Mouse (Mus musculus) MEL (cell line): Measurements from ENCODE around the gene Pcgf1. TPM values are rescaled to one million over a fixed set of nuclear protein-coding genes. Genes with fewer than 3 reads are reported as not detected.

Experiments used
- DNase-seq: peaks from one replicate; pipeline ENCODE4 v3.0.0; 2011; ENCODE audit warnings: low read depth, low spot score
- H3K27ac ChIP-seq: 2 replicates; pipeline ENCODE4 v1.5.1; 2012; ENCODE audit warnings: low read depth, mild to moderate bottlenecking, control low read depth, low read length, moderate library complexity; ENCODE audit not compliant: control insufficient read depth
- H3K27me3 ChIP-seq, 2 experiments: fragments of 150-350 bp in 1 of 2; sonication (generic) in 1 of 2; 2 replicates each; pipeline ENCODE4 v1.6.1; 2012; ENCODE audit warnings: low read length in 2 of 2, mild to moderate bottlenecking in 2 of 2, improper control_type of control experiment in 1 of 2, moderate library complexity in 1 of 2; ENCODE audit not compliant: insufficient read depth in 2 of 2, control insufficient read depth in 1 of 2
- H3K36me3 ChIP-seq, 2 experiments: 2 replicates each; pipeline ENCODE4 v1.6.1; 2012 to 2014; ENCODE audit warnings: low read length in 2 of 2, improper control_type of control experiment in 1 of 2, inconsistent platforms in 1 of 2, mild to moderate bottlenecking in 1 of 2; ENCODE audit not compliant: insufficient read depth in 2 of 2, control insufficient read depth in 1 of 2
- H3K4me1 ChIP-seq, 2 experiments: fragments of 150-350 bp in 1 of 2; sonication (generic) in 1 of 2; 2 replicates each; pipeline ENCODE4 v1.6.1; 2012; ENCODE audit warnings: low read length in 2 of 2, improper control_type of control experiment in 1 of 2, mild to moderate bottlenecking in 1 of 2; ENCODE audit not compliant: insufficient read depth in 2 of 2, control insufficient read depth in 1 of 2
- H3K4me3 ChIP-seq, 2 experiments: fragments of 150-350 bp in 1 of 2; sonication (generic) in 1 of 2; 2 replicates each; pipeline ENCODE4 v1.5.1; 2012; ENCODE audit warnings: low read depth in 2 of 2, low read length in 2 of 2, mild to moderate bottlenecking in 2 of 2, moderate library complexity in 2 of 2, control low read depth in 1 of 2, improper control_type of control experiment in 1 of 2; ENCODE audit not compliant: control insufficient read depth in 1 of 2, insufficient read depth in 1 of 2
- H3K79me2 ChIP-seq: 2 replicates; pipeline ENCODE4 v1.6.1; 2012; ENCODE audit warnings: mild to moderate bottlenecking, low read length, moderate library complexity; ENCODE audit not compliant: control insufficient read depth, poor library complexity, insufficient read depth
- H3K9ac ChIP-seq: 2 replicates; pipeline ENCODE4 v1.6.1; 2012; ENCODE audit warnings: low read depth, mild to moderate bottlenecking, control low read depth, low read length, moderate library complexity; ENCODE audit not compliant: control insufficient read depth, poor library complexity, severe bottlenecking
- H3K9me3 ChIP-seq: fragments of 150-350 bp; sonication (generic); replicated peaks from 2 replicates; pipeline ENCODE4 v1.6.1; 2012; ENCODE audit warnings: mild to moderate bottlenecking, low read length, improper control_type of control experiment, moderate library complexity; ENCODE audit not compliant: insufficient read depth
- BHLHE40 ChIP-seq: IDR thresholded peaks from 2 replicates; pipeline ENCODE4 v1.6.1; 2012; ENCODE audit warnings: low read depth, mild to moderate bottlenecking, inconsistent platforms, low read length, improper control_type of control experiment, borderline replicate concordance
- CTCF ChIP-seq, 3 experiments: IDR thresholded peaks in 2 of 3; conservative IDR thresholded peaks in 1 of 3; 2 replicates each; pipeline ENCODE4 v1.5.1; 2011 to 2012; ENCODE audit warnings: low read length in 3 of 3, low read depth in 2 of 3, mild to moderate bottlenecking in 2 of 3, improper control_type of control experiment in 1 of 3, inconsistent platforms in 1 of 3, mixed read lengths in 1 of 3, moderate library complexity in 1 of 3; ENCODE audit not compliant: control insufficient read depth in 1 of 3, insufficient read depth in 1 of 3, poor library complexity in 1 of 3, severe bottlenecking in 1 of 3
- E2F4 ChIP-seq: IDR thresholded peaks from 2 replicates; pipeline ENCODE4 v1.6.1; 2011; ENCODE audit warnings: low read depth, low read length, improper control_type of control experiment, borderline replicate concordance
- ELF1 ChIP-seq: IDR thresholded peaks from 2 replicates; pipeline ENCODE4 v1.6.1; 2014; ENCODE audit warnings: low read depth, mild to moderate bottlenecking, inconsistent platforms, low read length, improper control_type of control experiment, moderate library complexity
- EP300 ChIP-seq, 2 experiments: IDR thresholded peaks; 2 replicates each; pipeline ENCODE4 v1.6.1; 2011; ENCODE audit warnings: improper control_type of control experiment in 2 of 2, low read length in 2 of 2, low read depth in 1 of 2, mild to moderate bottlenecking in 1 of 2
- ETS1 ChIP-seq: IDR thresholded peaks from 2 replicates; pipeline ENCODE4 v1.6.1; 2012; ENCODE audit warnings: low read depth, mild to moderate bottlenecking, inconsistent platforms, low read length, improper control_type of control experiment, moderate library complexity
- GABPA ChIP-seq: IDR thresholded peaks from 2 replicates; pipeline ENCODE4 v1.6.1; 2012; ENCODE audit warnings: low read depth, mild to moderate bottlenecking, inconsistent platforms, low read length, improper control_type of control experiment, moderate library complexity
- GATA1 ChIP-seq: IDR thresholded peaks from 2 replicates; pipeline ENCODE4 v1.6.1; 2011; ENCODE audit warnings: low read depth, low read length, improper control_type of control experiment
- MAFK ChIP-seq: IDR thresholded peaks from 2 replicates; pipeline ENCODE4 v1.6.1; 2011; ENCODE audit warnings: low read depth, mild to moderate bottlenecking, low read length, improper control_type of control experiment, borderline replicate concordance
- MAX ChIP-seq: IDR thresholded peaks from 2 replicates; pipeline ENCODE4 v1.6.1; 2011; ENCODE audit warnings: low read length, improper control_type of control experiment
- MAZ ChIP-seq: IDR thresholded peaks from 2 replicates; pipeline ENCODE4 v1.6.1; 2012; ENCODE audit warnings: low read depth, mild to moderate bottlenecking, inconsistent platforms, low read length, improper control_type of control experiment
- MEF2A ChIP-seq: IDR thresholded peaks from 2 replicates; pipeline ENCODE4 v1.6.1; 2014; ENCODE audit warnings: low read depth, mild to moderate bottlenecking, inconsistent platforms, low read length, improper control_type of control experiment; ENCODE audit not compliant: poor library complexity, insufficient replicate concordance, severe bottlenecking; ENCODE audit errors: extremely low read depth
- MXI1 ChIP-seq: IDR thresholded peaks from 2 replicates; pipeline ENCODE4 v1.6.1; 2011; ENCODE audit warnings: mild to moderate bottlenecking, low read depth, low read length, improper control_type of control experiment
- MYB ChIP-seq: IDR thresholded peaks from 2 replicates; pipeline ENCODE4 v1.6.1; 2011; ENCODE audit warnings: mild to moderate bottlenecking, low read depth, low read length, improper control_type of control experiment
- MYC ChIP-seq: IDR thresholded peaks from 2 replicates; pipeline ENCODE4 v1.6.1; 2011; ENCODE audit warnings: low read depth, mild to moderate bottlenecking, low read length, improper control_type of control experiment, moderate library complexity
- NELFE ChIP-seq: IDR thresholded peaks from 2 replicates; pipeline ENCODE4 v1.6.1; 2011; ENCODE audit warnings: low read depth, low read length, improper control_type of control experiment
- POLR2A ChIP-seq, 2 experiments: IDR thresholded peaks; 2 replicates each; pipeline ENCODE4 v1.6.1; 2011 to 2012; ENCODE audit warnings: low read length in 2 of 2, mild to moderate bottlenecking in 2 of 2, control low read depth in 1 of 2, improper control_type of control experiment in 1 of 2, low read depth in 1 of 2, moderate library complexity in 1 of 2; ENCODE audit not compliant: control insufficient read depth in 1 of 2, insufficient read depth in 1 of 2, poor library complexity in 1 of 2
- RAD21 ChIP-seq: IDR thresholded peaks from 2 replicates; pipeline ENCODE4 v1.6.1; 2011; ENCODE audit warnings: mild to moderate bottlenecking, low read depth, low read length, improper control_type of control experiment
- SIN3A ChIP-seq: IDR thresholded peaks from 2 replicates; pipeline ENCODE4 v1.6.1; 2012; ENCODE audit warnings: low read length, improper control_type of control experiment, inconsistent platforms
- SMC3 ChIP-seq: IDR thresholded peaks from 2 replicates; pipeline ENCODE4 v1.6.1; 2011; ENCODE audit warnings: low read depth, low read length, improper control_type of control experiment
- TAL1 ChIP-seq: IDR thresholded peaks from 2 replicates; pipeline ENCODE4 v1.6.1; 2012; ENCODE audit warnings: mild to moderate bottlenecking, inconsistent platforms, low read length, moderate library complexity, mixed read lengths
- TBP ChIP-seq: IDR thresholded peaks from 2 replicates; pipeline ENCODE4 v1.8.0; 2011; ENCODE audit warnings: low read depth, low read length, improper control_type of control experiment
- TCF12 ChIP-seq: IDR thresholded peaks from 2 replicates; pipeline ENCODE4 v1.6.1; 2014; ENCODE audit warnings: low read depth, mild to moderate bottlenecking, inconsistent platforms, low read length, improper control_type of control experiment, moderate library complexity
- UBTF ChIP-seq: IDR thresholded peaks from 2 replicates; pipeline ENCODE4 v1.6.1; 2012; ENCODE audit warnings: low read depth, mild to moderate bottlenecking, inconsistent platforms, low read length, improper control_type of control experiment, moderate library complexity, borderline replicate concordance; ENCODE audit not compliant: insufficient read depth
- USF1 ChIP-seq: IDR thresholded peaks from 2 replicates; pipeline ENCODE4 v1.6.1; 2014; ENCODE audit warnings: low read depth, mild to moderate bottlenecking, inconsistent platforms, low read length, improper control_type of control experiment, moderate library complexity
- ZC3H11A ChIP-seq: IDR thresholded peaks from 2 replicates; pipeline ENCODE4 v1.6.1; 2012; ENCODE audit warnings: low read depth, mild to moderate bottlenecking, inconsistent platforms, low read length, improper control_type of control experiment
- ZKSCAN1 ChIP-seq: IDR thresholded peaks from 2 replicates; pipeline ENCODE4 v1.6.1; 2012; ENCODE audit warnings: low read depth, mild to moderate bottlenecking, inconsistent platforms, low read length, improper control_type of control experiment, moderate library complexity
- ZMIZ1 ChIP-seq: IDR thresholded peaks from 2 replicates; pipeline ENCODE4 v1.6.1; 2012; ENCODE audit warnings: low read depth, mild to moderate bottlenecking, inconsistent platforms, low read length, improper control_type of control experiment, moderate library complexity
- ZNF384 ChIP-seq: IDR thresholded peaks from 2 replicates; pipeline ENCODE4 v1.6.1; 2012; ENCODE audit warnings: low read depth, mild to moderate bottlenecking, inconsistent platforms, low read length, improper control_type of control experiment
- polyA plus RNA-seq, 2 experiments: library from polyadenylated mRNA; stranded (reverse) in 1 of 2; unstranded in 1 of 2; fragments of >175 nt in 1 of 2; fragments of >200 nt in 1 of 2; gene quantifications; 2 replicates each; pipeline versions ENCODE4 v1.2.1 to v1.2.4; 2012; ENCODE audit warnings: low replicate concordance in 2 of 2, low read depth in 1 of 2; ENCODE audit not compliant: insufficient read length in 2 of 2, insufficient read depth in 1 of 2, missing spikeins in 1 of 2
- total RNA-seq: library from RNA; depleted of rRNA; stranded (reverse); fragments of 300-350 nt; gene quantifications from 2 replicates; pipeline ENCODE4 v1.2.3, GENCODE M21; 2012

Pcgf1 gene
- total and polyA plus RNA-seq, 3 experiments = 18.2 to 25.2 TPM; not detected in 1

DNA sequence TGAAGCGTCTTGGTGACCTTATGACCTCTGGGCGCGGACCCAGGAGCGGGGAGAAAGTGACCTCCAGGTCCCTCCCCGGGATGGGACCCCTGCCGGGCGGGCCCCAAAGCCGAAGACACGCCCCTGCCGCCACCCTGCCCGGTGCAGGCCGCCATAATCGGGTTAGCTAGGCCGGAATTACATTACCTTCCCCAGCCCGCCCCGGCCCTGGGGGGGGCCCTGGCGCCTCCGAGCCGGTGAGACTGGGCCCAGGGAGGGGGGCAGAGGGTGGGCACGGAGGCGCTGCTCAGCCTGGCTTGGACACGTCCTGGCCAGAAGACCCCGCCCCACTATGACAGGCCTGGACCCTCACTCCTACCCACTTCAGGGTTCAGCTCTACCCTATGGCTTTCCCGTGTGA lies 6.4 kb upstream of the Pcgf1 start:
- Histone ChIP-seq H3K79me2 (no peaks in the 10 kb centered on the region), H3K36me3 (no peaks in the 10 kb centered on the region), H3K4me3 (no peak overlapping the region), H3K9ac (no peak overlapping the region), H3K27me3 (no peaks in the 10 kb centered on the region), H3K4me1 (no peaks in the 10 kb centered on the region), H3K9me3 (no peaks in the 10 kb centered on the region), H3K27ac (no peak overlapping the region)
- TF ChIP-seq ZNF384 (no peak), ELF1 (no peak), ZC3H11A (no peak), GATA1 (no peak), ZKSCAN1 (no peak), CTCF (IDR thresholded peaks at IDR 0.05 in 2 of 3, conservative IDR thresholded peaks at IDR 0.05 in 1 of 3; ENCODE audit: control insufficient read depth in 1 of 3, insufficient read depth in 1 of 3, low read depth in 2 of 3, low read length in 3 of 3, poor library complexity in 1 of 3, severe bottlenecking in 1 of 3) (no peak), E2F4 (no peak), POLR2A (IDR thresholded peaks at IDR 0.05; ENCODE audit: control insufficient read depth in 1 of 2, insufficient read depth in 1 of 2, low read depth in 1 of 2, low read length in 2 of 2, poor library complexity in 1 of 2) (no peak), UBTF (no peak), MYC (no peak), NELFE (no peak), TAL1 (no peak), RAD21 (no peak), MAZ (no peak), MAFK (no peak), MYB (no peak)
- DNase-seq = no peak

DNA sequence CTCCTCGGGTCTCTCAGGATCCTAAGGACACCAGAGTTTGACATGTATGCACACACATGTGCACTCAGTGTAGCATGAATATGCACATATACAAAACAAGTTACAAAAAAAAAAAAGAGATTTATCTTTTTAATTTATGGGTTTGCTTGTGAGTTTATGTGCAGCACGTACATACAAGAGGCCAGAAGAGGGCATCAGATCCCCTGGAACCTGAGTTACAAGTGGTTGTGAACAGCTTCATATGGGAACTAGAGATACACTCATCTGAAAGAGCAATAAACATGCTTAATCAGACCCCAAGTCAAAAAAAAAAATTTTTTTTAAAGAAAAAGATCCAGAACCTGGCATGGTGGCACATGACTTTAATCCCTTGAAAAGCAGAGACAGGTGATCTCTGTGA lies 2.7 kb upstream of the Pcgf1 start:
- peak; percentile 73 for DNase-seq
- H3K27me3 ChIP-seq = no peaks in the 10 kb centered on the region
- peaks cover 0 to 9% of the 10 kb centered on the region in 2 experiments; a peak in 2 of 4 replicates for H3K36me3 ChIP-seq
- H3K9ac ChIP-seq = no peak overlapping the region
- H3K9me3 ChIP-seq = no peaks in the 10 kb centered on the region
- H3K27ac ChIP-seq = no peak overlapping the region
- H3K4me1 ChIP-seq = peaks cover 0 to 13% of the 10 kb centered on the region in 2 experiments; a peak in 2 of 4 replicates
- no peak overlapping the region for H3K4me3 ChIP-seq
- peaks cover 11% of the 10 kb centered on the region for H3K79me2 ChIP-seq
- 0 out of 2 replicates have a peak, but pooled peaks have one; percentile 32 for TF ChIP-seq GATA1
- TF ChIP-seq ZMIZ1 = no peak
- peak; percentile 26 to 65 (median 44); a peak in 5 of 6 replicates for TF ChIP-seq CTCF (IDR thresholded peaks at IDR 0.05 in 2 of 3, conservative IDR thresholded peaks at IDR 0.05 in 1 of 3; ENCODE audit: control insufficient read depth in 1 of 3, insufficient read depth in 1 of 3, low read depth in 2 of 3, low read length in 3 of 3, poor library complexity in 1 of 3, severe bottlenecking in 1 of 3)
- peak; percentile 62 for TF ChIP-seq SMC3
- no peak for TF ChIP-seq BHLHE40
- TF ChIP-seq E2F4 = no peak
- no peak for TF ChIP-seq ETS1
- TF ChIP-seq ZC3H11A = peak; percentile 36; the same call in 1 of the 2 replicates
- TF ChIP-seq MEF2A = no peak
- no peak for TF ChIP-seq USF1
- no peak for TF ChIP-seq MYB
- no peak for TF ChIP-seq SIN3A
- TF ChIP-seq TBP = no peak
- TF ChIP-seq TCF12 = no peak
- TF ChIP-seq ZNF384 = peak; percentile 85
- TF ChIP-seq RAD21 = peak; percentile 58
- no peak for TF ChIP-seq GABPA
- TF ChIP-seq EP300 (IDR thresholded peaks at IDR 0.05; ENCODE audit: low read depth in 1 of 2, low read length in 2 of 2) = no peak
- TF ChIP-seq NELFE = no peak
- TF ChIP-seq MAX = no peak
- TF ChIP-seq TAL1 = no peak
- no peak for TF ChIP-seq MYC
- no peak for TF ChIP-seq MXI1
- TF ChIP-seq ELF1 = no peak
- no peak for TF ChIP-seq ZKSCAN1
- TF ChIP-seq POLR2A (IDR thresholded peaks at IDR 0.05; ENCODE audit: control insufficient read depth in 1 of 2, insufficient read depth in 1 of 2, low read depth in 1 of 2, low read length in 2 of 2, poor library complexity in 1 of 2) = no peak
